Mouse (Mus musculus) thymus, postnatal 4 days (tissue): ENCODE measurements around the gene Papss1.
"Not testable (repeated sequence)": the region's sequence is repeated elsewhere in the genome, so short reads cannot be mapped to it uniquely, and the experiment has no call there.

Source experiments
- DNase-seq: peaks from one replicate; pipeline ENCODE4 v3.0.0; 2021

Papss1 gene

DNA sequence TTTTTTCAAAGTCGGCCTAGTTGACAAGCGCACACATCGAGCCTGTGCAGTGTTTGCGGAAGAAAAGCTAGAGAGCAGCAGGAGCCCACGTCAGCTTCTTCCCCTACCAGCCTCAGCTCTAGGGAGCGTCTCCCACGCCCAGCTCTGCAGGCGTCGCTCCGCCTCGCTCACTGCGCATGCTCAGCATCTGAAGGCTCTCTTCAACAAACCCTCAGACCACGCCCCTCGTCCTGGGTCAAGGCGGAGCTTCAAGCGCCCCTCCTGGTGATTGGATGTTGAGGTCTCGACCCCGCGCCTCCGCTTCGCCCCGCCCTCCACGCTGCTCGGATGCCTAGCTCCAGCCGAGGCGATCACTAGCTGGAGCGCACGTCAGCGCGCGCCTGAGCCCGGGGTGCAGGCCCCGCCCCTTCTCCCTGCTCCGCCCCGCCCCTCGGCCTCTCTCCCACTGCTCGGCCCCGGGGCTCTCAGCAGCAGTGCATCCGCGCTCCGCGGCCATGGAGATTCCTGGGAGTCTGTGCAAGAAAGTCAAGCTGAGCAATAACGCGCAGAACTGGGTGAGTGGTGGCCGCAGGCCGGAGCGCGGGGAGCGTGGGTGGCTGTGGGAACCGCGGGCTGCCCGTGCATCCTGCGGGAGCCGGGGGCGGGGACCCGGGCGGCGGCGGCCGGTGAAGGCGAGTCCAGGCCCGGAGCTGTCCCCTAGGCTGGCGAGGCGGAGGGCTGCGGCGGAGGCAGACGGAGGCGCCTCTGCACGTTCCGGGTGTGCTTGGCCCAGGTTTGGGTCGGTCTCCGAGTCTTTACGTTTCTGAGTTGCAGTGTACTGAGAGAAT, at the start of gene Papss1:
TSS of gene Papss1 (plus strand) at position 339 of the 827 bp plus-strand sequence.
- peak; percentile 100 for DNase-seq

DNA sequence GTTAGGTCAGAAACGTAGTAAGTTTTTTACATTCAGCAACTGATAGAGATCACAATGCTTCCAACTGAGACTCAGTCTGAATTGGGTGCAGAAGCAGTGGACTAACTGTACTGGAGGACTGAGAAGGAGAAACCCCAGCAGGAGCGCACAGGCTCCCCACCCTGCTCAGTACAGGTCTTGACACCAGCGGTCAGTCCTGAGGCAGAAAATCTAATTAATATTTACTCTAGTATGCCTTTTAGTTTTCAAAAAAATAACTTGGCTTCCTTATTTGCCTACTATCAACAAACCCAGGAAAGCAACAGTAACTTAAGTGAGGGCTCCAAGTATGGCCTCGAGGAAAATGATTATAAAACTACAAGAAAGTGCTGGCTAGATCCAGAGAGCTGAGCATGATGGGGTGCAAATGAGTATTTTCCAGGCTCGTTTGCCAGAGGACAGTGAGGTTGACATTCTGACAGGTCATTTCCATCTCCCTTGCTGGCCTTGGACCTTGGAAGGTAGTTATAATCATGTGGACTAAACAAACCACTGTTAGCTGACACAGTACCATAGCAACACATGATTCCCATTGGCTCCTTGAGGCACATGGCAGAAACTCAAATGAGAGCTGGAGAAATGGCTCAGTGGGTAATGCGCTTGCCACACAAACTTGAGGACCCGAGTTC, 48.1 kb upstream of the Papss1 start:
- DNase-seq = no peak

DNA sequence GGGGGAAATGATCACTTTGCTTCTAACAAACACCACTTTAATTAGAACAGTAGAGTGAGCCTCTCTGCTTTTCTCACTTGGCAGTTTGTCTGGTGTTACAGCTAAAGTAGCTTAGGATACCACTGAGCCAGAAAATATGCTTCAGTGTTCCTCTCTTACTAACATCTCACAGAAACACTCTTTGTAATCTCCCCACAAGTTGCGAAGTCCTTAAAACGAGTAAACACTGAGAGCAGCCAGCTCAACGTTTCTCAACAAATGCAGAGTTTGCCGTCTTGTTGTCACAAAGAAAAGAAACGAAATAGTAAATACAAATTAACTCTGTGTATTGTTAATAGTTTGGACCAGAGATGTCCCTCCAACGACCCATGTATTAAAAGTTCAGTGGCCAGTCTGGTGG, 46.8 kb upstream of the Papss1 start:
- DNase-seq = no peak

DNA sequence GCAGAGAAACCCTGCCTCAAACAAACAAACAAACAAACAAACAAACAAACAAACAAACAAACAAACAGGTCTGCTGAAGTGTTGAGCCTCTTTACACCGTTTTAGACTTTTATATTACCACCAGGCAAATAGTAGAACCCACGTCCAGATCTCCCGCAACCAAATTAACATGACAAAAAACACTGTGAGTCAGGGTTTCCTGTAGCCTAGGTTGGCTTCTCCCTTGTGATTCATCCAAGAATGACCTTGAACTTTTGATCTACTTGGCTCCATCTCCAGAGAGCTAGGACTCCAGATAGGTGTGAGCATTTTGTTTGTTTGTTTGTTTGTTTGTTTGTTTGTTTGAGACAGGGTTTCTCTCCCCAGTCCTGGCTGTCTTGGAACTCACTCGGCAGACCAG, 43.4 kb upstream of the Papss1 start:
- DNase-seq = no peak

DNA sequence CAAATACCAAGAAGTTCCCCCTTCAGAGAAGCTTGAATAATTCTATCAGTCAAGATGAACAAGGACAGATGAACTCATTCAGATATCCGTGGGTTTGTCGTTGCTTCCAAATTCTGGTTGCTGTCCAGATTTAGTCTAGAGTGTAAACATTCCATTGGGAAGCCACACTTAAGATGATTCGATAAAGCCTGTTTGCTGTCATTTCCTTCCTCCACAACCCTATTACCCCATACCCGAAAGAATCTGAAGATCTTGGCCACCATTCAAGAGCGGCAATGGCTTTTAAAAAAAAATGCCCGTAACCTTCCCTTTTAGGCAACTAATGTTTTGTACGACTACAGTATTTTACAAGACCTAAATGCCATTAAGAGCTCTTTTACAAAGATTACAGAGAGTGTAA, 42.3 kb upstream of the Papss1 start:
- no peak for DNase-seq

DNA sequence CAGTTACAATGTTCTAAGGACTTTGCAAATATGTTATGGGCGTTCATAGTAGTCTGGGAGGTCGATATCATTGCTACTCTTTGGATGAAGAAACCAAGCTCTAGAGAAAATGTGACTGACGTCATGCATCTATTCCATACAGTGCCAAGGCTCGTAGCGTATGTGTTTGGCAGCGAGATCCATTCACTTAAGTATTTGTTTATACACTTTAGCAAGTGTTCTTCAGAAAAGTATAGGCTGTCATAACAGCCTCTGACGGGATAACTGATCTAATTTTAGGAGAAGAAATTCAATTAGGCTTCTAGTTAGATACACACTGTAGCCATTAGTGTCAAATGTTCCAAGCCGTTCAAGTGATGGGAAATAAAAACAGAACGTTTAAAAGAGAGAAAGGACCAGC, 40.8 kb upstream of the Papss1 start:
- DNase-seq = no peak

DNA sequence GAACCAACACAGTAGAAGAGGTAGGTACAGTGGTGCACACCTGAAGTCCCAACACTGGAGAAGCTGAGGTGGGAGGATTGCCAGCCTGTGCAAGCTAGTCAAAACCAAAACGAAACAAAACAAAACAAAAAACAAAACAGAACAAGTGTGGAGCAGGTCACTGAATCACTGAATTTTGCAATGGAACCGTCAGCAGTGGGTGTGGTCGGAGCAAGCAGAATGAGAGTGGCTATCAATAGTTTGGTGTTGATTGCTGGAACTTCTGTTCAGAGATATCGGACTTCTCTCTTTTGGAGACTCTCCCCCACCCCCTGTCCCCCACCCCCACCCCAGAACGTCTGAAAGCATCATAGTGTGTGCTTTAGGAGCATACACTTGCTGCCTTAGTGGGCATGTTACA, 40.4 kb upstream of the Papss1 start:
- no peak for DNase-seq

DNA sequence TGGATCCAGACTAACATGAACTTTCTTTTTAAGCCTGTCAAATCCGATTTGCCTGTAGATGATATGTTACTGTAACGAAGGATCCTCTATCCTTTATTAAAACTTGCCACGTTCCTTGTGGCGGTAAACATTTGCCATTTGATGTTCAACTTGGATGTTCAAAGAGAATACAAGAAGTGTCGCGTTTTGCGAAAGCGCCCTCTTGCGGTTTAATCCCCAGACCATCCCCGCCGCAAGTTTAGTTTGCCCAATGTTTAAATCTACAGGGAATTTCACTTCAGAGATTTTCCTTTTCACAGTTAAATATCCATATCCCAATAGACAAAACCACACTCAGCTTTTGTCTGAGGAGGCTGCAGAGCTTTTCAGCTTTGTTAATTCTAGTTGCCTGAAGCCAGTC, 39.8 kb upstream of the Papss1 start:
- peak; percentile 66 for DNase-seq

DNA sequence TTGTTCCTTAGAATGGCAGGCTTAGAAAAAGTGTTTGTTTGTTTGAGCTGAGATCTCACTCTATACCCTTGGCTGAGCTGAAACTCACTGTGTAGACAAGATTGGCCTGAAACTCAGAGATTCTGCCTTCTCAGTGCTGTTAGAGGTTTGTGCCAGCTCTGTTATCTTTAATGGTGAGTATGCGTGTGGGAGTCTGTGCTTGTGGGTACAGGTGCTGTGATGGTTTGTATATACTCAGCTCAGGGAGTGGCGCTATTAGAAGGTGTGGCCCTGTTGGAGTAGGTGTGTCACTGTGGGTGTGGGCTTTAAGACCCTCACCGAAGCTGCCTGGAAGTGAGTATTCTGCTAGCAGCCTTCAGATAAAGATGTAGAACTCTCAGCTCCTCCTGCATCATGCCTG, 39.3 kb upstream of the Papss1 start:
- DNase-seq = no peak

DNA sequence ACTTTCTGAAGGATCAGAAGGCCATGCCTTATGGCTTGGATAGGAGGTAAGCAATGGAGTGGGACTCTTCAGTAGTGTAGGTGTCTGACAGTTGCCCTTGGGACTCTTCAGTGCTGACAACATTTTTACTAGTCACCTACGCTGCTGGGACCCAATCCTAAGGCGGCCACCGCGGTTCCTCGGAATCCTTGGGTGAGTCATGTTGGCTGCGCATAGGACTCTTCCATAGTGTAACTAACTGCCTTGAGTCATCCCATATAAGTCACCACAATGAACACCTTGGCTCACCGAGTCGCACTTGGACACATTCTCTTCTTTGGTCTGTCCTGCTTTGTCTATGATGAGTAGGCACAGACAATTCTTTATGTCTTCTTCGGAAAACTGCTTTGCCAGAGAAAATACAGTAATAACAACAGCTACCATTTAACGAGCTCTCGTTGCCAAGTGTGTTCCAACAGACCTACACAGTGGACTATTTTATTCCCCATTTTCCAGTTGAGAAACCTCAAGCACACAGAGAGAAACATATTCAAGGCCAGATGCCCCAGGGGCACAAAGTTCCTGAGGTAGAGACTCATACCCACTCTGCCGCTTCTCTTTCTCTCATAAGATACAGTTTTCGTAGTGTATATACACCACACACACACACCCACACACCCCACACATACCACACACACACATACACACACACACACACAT, 23.2 kb upstream of the Papss1 start:
- DNase-seq = no peak

DNA sequence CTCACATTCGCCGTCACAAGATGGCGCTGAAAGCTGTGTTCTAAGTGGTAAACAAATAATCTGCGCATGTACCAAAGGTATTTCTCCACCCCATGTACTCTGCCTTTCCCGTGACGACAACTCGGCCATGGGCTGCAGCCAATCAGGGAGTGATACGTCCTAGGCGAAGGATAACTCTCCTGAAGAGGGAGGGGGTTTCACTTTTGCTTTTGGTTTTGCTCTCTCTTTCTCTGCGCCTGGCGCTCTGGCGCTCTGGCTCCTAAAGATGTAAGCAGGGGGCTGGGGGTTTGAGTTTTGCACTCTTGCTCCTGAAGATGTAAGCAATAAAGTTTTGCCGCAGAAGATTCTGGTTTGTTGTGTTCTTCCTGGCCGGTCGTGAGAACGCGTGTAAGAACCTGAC, 17.0 kb upstream of the Papss1 start:
- DNase-seq = not testable (repeated sequence)

DNA sequence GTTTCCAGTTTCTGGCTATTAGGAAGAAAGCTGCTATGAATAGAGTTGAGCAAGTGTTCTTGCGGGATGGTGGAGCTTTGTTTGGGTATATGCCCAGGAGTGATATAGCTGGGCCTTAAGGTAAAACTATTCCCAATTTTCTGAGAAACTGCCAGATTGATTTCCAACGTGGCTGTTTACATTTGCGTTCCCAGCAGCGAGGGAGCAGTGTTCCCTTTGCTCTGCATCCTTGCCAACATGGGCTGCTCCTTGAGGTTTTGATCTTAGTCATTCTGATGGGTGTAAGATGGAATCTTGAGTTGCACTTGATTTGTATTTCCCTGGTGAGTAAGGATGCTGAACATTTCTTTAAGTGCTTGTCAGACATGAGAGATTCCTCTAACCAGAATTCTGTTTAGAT, 14.5 kb upstream of the Papss1 start:
- no peak for DNase-seq

DNA sequence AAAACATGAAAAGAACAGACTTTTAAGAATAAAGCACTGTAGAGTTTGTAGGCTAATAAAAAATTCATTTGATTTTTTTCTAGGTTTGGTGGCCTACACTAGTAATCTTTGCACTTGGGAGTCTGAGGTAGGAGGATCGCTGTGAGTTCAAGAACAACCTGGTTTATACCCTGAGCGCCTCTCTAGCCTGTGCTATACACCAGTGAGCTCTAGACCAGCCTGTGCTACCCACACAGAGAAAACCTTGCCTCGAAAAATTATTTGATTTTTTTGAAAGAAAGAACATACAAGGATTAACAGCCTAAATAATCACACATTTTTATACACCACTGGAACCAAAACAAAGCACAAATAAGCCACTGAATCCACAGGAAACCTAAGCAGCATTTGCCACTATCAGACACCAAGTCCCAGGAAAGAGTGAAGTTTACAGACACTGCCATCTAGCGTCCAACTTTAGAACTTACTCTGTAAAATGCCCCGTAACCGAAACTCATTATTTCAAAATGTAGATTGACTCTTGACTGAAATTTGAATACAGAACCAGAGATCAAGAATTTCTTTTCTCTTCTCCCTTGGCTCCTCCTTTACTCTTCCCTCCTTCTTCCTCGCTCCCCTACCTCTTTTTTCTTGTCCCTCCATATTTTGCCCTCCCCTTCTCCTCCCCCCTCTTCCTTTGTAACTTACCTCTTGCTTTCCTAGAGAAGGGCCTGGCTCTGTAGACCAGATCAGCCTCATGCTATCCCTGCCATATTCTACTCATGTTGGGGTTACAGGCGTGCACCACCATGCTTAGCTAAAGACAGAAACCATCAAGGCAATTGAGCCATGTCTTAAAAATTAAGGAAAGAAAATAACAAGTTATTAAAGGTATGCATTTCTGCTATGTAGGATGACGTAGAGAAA, 12.0 kb upstream of the Papss1 start:
- DNase-seq = peak; percentile 20

DNA sequence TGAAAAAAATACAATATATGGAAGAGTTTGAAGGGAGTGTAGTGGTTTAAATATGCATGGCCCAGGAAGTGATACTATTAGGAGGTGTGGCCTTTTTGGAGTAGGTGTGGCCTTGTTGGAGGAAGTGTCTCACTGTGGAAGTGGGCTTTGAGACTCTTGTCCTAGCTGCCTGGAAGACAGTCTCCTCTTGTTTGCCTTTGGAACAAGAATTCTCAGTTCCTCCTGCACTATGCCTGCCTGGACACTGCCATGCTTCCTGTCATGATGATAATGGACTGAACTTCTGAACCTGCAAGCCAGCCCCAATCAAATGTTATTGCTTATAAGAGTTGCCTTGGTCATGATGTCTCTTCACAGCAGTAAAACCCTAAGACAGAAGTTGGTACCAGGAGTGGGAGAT, 8.8 kb upstream of the Papss1 start:
- no peak for DNase-seq

DNA sequence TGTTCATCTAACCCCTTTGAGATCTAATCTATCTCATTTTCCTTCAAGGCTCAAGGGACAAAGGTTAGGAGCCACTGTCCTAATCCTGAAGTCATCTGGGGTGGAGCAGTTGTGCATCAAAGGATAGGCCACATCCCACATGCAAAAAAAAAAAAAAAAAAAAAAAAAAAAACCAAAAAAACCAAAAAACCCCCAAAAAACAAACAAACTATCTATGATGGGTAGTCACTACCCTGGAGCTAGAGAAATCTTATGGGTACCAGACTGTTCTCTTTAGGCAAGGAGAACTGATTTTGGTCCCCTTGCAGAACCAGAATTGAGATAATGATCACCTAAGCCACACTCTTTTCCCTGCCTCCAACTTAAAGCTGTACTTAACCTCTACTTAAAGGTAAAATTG, 3.0 kb upstream of the Papss1 start:
- DNase-seq = no peak

DNA sequence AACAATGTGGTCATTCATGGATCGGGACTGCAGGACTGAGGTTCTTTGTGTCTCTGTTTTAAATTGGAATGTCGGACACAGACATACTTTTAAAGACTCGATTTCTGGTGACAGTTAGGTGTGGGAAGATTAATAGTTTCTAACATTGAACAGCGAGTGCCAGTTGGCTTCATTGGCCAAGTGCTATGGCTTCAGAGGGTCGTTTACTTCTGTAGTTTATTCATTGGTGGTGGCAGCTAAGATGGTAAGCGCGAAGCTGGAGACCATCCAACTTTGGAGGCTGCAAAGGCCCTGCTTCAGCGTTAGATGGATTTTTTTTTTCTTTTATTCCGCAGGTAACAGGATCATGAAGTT, 666 bp downstream of the Papss1 start:
- no peak for DNase-seq

DNA sequence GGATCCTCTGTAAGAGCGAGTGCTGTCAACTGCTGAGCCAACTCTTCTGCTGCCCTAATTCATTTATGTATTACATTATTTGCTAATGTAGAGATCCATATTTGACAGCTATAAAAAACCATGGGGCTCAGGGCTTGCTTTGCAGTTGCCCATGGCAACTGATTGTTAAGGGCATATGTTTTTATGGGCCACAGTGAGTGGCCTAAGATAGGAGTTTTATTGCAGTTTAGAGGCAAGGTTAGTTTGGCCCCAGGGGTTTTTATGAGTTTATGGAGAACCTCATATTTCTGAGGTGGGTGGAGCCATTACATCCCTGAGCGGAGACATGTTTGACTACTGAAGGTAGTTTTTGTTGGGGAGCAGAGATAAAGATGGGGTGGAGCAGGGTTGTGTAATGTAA, 1.7 kb downstream of the Papss1 start:
- DNase-seq = no peak

DNA sequence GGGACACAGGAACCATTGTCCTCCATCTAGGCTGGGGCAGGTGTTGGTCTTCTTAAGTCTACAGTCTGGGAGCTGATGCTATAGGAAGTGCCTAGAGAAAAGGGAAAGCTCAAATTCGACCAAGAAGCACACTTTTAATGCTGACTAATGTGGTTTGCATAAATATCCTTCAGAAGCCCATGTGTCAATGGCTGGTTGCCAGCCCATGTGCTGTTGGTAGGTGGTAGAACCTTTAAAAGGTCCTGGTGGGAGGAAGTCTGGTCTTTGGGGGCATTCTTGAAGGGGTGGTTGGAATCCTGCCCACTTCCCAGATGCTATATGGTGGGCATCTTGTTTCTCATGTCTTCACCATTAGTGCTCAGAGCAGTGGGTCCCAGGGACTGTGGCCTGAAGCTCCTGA, 5.9 kb downstream of the Papss1 start:
- DNase-seq = no peak

DNA sequence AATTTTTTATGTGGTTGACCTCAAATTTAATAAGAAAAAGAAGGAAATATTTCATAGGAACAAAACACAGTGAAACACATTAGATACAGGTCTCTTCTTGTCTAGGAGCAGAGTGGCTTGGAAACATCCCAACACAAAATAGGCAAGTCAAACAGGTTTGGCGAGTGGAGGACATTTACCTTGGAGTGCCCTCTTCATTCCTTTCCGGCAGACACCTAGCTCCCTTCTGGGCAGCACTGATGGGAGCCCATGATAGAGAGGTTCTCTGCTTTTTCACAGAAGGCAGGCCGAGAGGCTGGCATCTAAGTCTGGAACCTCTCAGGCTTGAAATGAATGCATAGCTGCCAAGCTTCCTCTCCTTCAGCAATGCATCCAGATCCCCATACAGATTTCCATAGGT, 9.0 kb downstream of the Papss1 start:
- no peak for DNase-seq

DNA sequence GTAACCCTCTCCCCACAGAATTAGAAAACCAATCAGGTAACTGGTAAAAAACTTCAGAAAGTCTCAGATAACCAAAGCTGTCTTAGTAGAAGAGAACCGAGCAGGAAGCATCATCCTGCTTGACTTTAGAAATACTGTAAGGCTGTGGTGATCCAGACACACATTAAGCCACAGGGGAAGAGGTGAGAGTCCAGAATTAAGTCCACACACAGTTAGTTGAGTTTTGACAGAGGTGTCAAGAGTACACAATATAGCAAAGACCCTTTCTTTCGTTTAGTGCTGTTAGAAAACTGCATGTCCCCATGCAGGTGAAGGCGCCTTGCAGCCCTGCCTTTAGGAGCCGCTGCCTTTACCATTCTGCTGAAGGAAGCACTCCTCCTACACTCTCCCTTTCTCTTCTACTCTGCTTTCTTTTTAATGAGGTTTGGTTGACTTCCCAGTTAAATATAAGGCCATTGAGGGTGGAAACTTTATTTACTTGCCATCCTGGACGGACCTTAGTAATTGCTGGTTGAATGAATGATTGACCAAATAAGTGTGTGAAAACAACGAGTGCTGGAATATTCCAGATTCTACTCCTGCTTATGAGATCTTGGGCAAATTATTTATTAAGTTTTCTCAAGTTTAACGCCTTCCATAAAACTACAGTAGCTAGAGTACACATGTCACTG, 14.0 kb downstream of the Papss1 start:
- DNase-seq = no peak

DNA sequence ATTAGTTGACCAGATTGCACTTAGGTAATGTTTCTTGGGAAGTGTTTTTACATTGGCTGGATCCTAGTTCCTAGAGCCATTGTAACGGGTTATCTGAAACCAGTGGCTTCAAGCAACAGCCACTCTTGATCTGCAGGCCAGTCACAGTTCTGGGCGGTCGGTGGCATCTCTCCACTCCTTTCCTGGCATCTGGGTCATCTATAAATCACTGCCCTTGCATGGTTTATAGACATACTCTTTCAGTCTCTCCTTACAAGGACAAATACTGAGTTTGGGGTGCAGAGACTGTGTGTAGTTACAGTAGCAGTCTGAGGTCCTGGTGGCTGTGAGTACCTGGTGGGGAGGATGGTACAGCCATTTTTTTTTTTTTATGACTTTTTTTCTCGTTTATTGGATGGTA, 15.5 kb downstream of the Papss1 start:
- DNase-seq = no peak

DNA sequence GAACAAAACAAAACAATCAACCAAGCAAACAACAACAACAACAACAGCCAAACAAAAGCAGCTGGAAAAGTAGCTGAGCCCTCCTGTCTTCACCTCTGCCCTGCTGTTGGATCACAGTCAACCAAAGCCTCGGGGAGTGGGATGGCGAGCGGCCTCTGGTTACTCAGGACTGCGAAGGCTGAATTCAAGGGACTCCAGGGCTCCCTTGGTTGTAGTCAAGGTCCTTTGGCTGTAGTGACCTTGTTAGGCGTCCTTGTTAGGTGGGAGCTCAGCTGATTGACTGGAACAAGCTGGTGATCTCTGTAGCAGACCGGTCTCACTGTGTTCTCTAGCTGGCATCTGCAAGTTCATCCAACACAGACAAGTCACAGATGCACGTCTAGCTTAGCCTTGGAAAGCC, 16.5 kb downstream of the Papss1 start:
- DNase-seq = no peak

DNA sequence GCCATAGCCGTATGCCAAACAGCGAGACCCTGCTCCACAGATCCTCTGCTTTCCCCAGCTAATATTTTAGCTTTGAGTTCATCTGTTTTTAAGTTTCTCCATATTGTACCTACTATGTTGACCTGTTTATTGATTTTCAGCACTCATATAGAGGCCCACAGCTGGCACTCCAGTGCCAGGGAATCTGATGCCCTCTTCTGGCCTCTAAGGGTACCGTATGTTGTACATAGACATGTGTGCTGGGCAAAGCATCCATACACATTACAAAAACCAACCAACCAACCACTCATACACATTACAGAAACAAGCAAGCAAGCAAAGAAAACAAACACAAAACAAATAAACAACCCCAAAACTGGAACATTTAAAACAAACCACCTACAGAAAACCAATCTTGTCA, 22.2 kb downstream of the Papss1 start:
- peak; percentile 18 for DNase-seq
